Mouse (Mus musculus): ENCODE measurements around the gene Pik3c2g.

DNA sequence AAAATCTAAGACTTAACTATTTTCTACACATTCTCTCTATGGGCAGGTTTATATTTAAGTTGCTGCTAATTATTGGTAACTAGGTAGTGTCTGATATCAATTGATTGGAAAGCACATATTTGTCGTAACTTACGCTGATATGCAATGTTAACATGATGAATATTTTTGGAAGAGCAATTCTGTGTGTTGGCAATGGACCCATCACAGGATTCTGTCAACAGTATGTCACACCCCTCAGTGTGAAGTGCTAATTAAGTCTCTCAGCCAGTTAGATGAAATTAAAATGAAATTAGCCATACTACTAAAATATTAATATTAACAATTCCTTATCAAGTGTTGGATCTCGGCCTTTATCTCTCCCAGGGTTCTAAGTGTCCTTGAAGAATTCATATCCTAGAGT is 251.7 kb downstream of the Pik3c2g start:
- TF ChIP-seq CTCF (IDR thresholded peaks at IDR 0.05; ENCODE audit: borderline replicate concordance, extremely low read depth, insufficient read depth, insufficient read length) (no peak), POLR2A (IDR thresholded peaks at IDR 0.05; ENCODE audit: borderline replicate concordance, extremely low read depth, insufficient read depth, insufficient read length, poor library complexity, severe bottlenecking) (no peak)

Measured in brain, embryonic 14.5 days (tissue).